Mouse (Mus musculus): ENCODE measurements around the gene Ranbp6. TPM values are rescaled to one million over a fixed set of nuclear protein-coding genes. Genes with fewer than 3 reads are reported as not detected.

Gene Ranbp6
- polyA plus RNA-seq, 1 experiment from 2014 or later: 13.7 TPM

DNA sequence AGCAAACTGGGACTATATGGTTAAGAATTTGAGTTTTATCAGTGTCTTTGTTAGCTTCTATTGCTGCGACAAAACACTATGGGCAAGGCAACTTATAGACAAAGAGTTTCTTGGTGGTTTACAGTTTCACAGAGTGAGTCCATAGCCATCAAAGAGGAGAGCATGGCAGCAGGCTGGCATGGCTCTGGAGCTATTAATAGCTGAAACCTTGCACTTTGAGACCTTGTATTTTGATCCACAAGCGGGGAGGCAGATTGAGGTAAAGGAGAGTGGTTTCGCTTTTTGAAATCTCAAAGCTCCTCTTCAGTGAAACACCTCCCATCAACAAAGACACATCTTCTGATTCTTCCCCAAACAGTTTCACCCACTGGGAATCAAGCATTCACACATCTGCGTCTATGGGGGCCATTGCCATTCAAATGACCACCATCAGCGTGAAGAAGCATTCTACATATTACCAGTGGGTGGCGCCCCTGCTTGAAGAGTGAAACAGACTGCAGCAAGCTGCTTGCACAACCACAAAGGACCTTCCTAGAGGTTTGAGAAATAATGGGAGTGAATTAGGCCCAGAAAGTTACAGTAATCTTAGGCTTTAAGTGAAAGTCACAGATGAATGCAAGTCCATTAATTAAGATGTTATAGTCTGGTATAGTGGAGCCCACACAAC lies 11.4 kb upstream of the Ranbp6 start:
- H3K4me2 ChIP-seq (ENCODE audit: low read depth, low read length): no peak overlapping the region
- H3K9ac ChIP-seq (ENCODE audit: low read length): no peak overlapping the region
- no peaks in the 10 kb centered on the region for H3K36me3 ChIP-seq (ENCODE audit: control insufficient read depth, insufficient read depth, low read length)
- H3K4me3 ChIP-seq (ENCODE audit: low read length): no peak overlapping the region
- 50% methylated on average over 6 of the region's 6 CpGs for whole genome bisulfite sequencing
- no peak for ATAC-seq (ENCODE audit: low read depth)
- no peaks in the 10 kb centered on the region for H3K9me3 ChIP-seq (ENCODE audit: control insufficient read depth, low read length)
- no peak overlapping the region for H3K27ac ChIP-seq (ENCODE audit: low read length)
- peaks cover 3% of the 10 kb centered on the region for H3K27me3 ChIP-seq (ENCODE audit: control insufficient read depth, insufficient read depth, low read depth, low read length)
- no peaks in the 10 kb centered on the region for H3K4me1 ChIP-seq (replicated peaks; ENCODE audit: control insufficient read depth, insufficient read depth, low read length)

GRCm38 (mm10) chr19:29823456-29824010 lies 10.8 kb upstream of the Ranbp6 start:
- Histone ChIP-seq H3K4me1 (replicated peaks; ENCODE audit: control insufficient read depth, insufficient read depth, low read length) (no peaks in the 10 kb centered on the region), H3K4me3 (ENCODE audit: low read length) (no peak overlapping the region), H3K27me3 (ENCODE audit: control insufficient read depth, insufficient read depth, low read depth, low read length) (peaks cover 6% of the 10 kb centered on the region), H3K9ac (ENCODE audit: low read length) (no peak overlapping the region), H3K4me2 (ENCODE audit: low read depth, low read length) (no peak overlapping the region), H3K9me3 (ENCODE audit: control insufficient read depth, low read length) (no peaks in the 10 kb centered on the region), H3K27ac (ENCODE audit: low read length) (no peak overlapping the region), H3K36me3 (ENCODE audit: control insufficient read depth, insufficient read depth, low read length) (no peaks in the 10 kb centered on the region)
- WGBS: 64% methylated on average over 12 of the region's 12 CpGs
- no peak for ATAC-seq (ENCODE audit: low read depth)

DNA sequence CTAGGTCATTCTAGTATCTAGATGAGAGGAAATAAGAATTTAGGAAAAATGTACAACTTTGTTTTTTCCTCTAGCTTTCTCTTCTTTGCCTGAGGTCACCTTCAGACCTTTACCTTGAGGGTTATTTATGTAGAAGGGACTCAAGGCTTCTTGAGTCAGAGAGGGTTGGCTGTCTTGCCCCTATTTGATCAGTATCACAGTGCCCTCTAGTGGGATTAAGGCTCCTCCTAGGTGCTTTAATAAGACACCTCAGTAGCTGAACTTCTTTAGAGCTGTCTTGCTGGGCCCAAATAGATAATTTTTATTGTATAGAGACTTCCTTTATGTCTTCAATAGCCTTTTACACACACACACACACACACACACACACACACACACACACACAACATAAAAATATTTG lies 8.2 kb upstream of the Ranbp6 start:
- peaks cover 9% of the 10 kb centered on the region for H3K27me3 ChIP-seq (ENCODE audit: control insufficient read depth, insufficient read depth, low read depth, low read length)
- no peak overlapping the region for H3K4me2 ChIP-seq (ENCODE audit: low read depth, low read length)
- no peak for ATAC-seq (ENCODE audit: low read depth)
- H3K4me1 ChIP-seq (replicated peaks; ENCODE audit: control insufficient read depth, insufficient read depth, low read length): no peaks in the 10 kb centered on the region
- H3K9ac ChIP-seq (ENCODE audit: low read length): no peak overlapping the region
- H3K27ac ChIP-seq (ENCODE audit: low read length): no peak overlapping the region
- H3K4me3 ChIP-seq (ENCODE audit: low read length): no peak overlapping the region
- no peaks in the 10 kb centered on the region for H3K9me3 ChIP-seq (ENCODE audit: control insufficient read depth, low read length)
- no peaks in the 10 kb centered on the region for H3K36me3 ChIP-seq (ENCODE audit: control insufficient read depth, insufficient read depth, low read length)

DNA sequence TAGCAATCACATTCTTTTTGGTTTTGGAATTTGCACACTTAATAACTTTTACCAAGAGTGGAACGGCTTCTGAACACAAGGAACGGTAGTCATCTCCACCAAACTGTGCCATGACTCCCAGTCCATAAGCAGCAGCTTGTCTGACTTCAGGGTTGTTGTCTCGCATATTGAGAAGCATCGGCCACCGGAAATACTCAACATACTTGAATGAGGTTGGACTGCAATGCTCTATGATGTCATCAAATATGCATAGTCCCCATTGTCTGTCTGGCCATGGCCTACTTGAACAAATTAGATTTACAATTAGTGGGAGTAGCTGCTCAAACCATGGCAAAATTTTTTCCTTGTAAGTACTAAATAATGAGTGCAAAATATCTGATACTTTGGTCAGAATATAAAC lies 2.8 kb downstream of the Ranbp6 start:
- no peak overlapping the region for H3K4me3 ChIP-seq (ENCODE audit: low read length)
- peaks cover 2% of the 10 kb centered on the region; the same call in 1 of the 2 replicates for H3K27me3 ChIP-seq (ENCODE audit: control insufficient read depth, insufficient read depth, low read depth, low read length)
- 94% methylated on average over 5 of the region's 5 CpGs for WGBS
- H3K4me1 ChIP-seq (replicated peaks; ENCODE audit: control insufficient read depth, insufficient read depth, low read length): peaks cover 5% of the 10 kb centered on the region
- no peak overlapping the region for H3K27ac ChIP-seq (ENCODE audit: low read length)
- no peak overlapping the region for H3K9ac ChIP-seq (ENCODE audit: low read length)
- peaks cover 12% of the 10 kb centered on the region for H3K36me3 ChIP-seq (ENCODE audit: control insufficient read depth, insufficient read depth, low read length)
- no peak for ATAC-seq (ENCODE audit: low read depth)
- H3K4me2 ChIP-seq (ENCODE audit: low read depth, low read length): no peak overlapping the region
- H3K9me3 ChIP-seq (ENCODE audit: control insufficient read depth, low read length): no peaks in the 10 kb centered on the region

DNA sequence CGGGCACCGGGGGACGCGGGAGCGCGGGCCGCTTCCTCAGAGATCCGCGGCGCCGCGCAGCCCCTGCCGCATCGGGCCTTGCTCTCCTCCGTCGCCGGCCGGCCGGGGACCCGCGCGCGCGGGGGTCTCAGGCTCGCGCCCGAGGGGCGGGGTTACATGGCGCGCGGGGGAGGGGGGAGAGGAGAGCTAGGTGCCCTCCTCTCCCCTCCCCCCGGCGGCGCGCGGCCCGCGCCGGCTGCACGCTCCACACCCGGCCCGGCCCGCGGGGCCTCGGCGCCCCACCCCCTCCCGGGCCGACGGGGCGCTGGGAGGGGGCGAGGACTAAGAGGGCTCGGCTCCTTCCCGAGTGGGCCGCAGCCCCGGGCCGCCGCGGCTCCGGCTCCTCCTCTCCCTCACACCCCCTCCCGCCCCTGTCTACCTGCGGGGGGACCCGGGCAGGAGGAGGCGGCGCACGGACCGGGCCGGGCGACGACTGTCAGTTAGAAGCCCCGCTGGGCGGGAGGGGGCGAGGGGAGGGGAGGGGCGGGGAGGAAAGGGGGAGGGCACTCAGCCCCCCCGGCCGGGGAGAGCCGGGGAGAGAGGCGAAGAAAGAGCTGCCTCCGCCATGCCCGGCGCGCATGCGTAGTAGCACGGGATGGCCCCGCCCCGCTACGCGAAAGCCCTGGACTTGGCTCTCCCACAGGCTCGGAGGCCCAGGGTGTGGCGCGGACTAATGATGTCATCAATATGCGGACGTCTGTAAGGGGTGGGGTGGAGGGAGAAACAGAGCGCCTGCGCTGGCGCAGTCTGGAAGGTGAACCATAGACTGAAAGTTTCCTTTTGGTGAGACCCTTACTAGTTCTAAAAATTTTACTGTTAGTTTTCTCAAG lies 6.6 kb downstream of the Ranbp6 start, which contains the start of gene 9930021J03Rik:
9930021J03Rik (minus strand) TSS at position 73 of the 869 bp plus-strand sequence.
- under 1% methylated on average over 46 of the region's 95 CpGs for WGBS
- peak; percentile 94 for ATAC-seq (ENCODE audit: low read depth)
- H3K4me2 ChIP-seq (ENCODE audit: low read depth, low read length): peak within 1 kb of the TSS; percentile 72
- H3K27ac ChIP-seq (ENCODE audit: low read length): peak within 1 kb of the TSS; percentile 77
- no peaks in the 10 kb centered on the region for H3K27me3 ChIP-seq (ENCODE audit: control insufficient read depth, insufficient read depth, low read depth, low read length)
- no peaks in the 10 kb centered on the region for H3K9me3 ChIP-seq (ENCODE audit: control insufficient read depth, low read length)
- H3K36me3 ChIP-seq (ENCODE audit: control insufficient read depth, insufficient read depth, low read length): peaks cover 12% of the 10 kb centered on the region
- peaks cover 10% of the 10 kb centered on the region for H3K4me1 ChIP-seq (replicated peaks; ENCODE audit: control insufficient read depth, insufficient read depth, low read length)
- H3K9ac ChIP-seq (ENCODE audit: low read length): peak within 1 kb of the TSS; percentile 82
- H3K4me3 ChIP-seq (ENCODE audit: low read length): peak within 1 kb of the TSS; percentile 95

DNA sequence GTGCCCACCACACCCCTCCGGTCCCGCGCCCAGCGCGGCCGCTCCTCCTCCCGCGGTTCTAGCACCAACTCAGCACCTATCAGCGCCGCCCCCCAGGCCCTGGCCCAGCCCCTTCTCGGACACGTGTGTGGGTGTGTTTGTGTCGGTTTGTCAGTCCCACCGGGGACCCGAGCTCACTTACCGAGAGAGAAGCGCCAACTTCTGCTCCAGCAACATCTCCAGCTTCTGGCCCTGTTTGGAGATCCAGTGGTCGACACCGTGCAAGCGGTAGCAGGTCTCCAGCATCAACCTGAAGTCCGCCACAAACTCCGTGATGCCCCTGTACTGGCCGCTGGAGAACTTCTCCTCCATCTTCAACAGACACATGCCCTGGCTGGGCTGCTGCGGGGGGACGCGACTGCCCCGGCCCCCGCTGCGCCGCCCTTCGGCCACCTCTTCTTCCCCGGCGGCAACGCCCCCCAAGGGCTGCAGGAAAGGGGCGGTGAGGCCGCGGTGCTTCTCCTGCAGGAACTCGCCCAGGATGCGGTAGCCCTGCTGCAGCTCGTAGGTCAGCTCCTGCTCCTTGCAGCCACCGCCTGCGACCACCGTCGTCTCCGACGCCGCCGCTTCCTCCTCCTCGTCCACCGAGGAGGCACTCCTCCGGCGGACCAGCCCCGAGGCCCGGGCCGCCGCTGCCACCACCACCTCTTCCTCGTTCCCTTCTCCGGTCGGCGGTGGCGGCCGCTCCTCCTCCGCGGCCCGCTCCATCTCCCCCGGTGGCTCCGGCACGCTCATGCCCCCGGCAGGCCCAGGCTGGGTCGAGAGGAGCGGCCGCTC lies 7.5 kb downstream of the Ranbp6 start:
- H3K27me3 ChIP-seq (ENCODE audit: control insufficient read depth, insufficient read depth, low read depth, low read length): no peaks in the 10 kb centered on the region
- under 1% methylated on average over 68 of the region's 72 CpGs for WGBS
- ATAC-seq (ENCODE audit: low read depth): peak; percentile 64

GRCm38 (mm10) chr19:29803946-29804345 lies 8.8 kb downstream of the Ranbp6 start:
- no peak for ATAC-seq (ENCODE audit: low read depth)
- no peaks in the 10 kb centered on the region for H3K27me3 ChIP-seq (ENCODE audit: control insufficient read depth, insufficient read depth, low read depth, low read length)
- H3K27ac ChIP-seq (ENCODE audit: low read length): no peak overlapping the region
- no peaks in the 10 kb centered on the region for H3K9me3 ChIP-seq (ENCODE audit: control insufficient read depth, low read length)
- peak overlapping the region; percentile 31 for H3K4me3 ChIP-seq (ENCODE audit: low read length)
- peak overlapping the region; percentile 50 for H3K4me2 ChIP-seq (ENCODE audit: low read depth, low read length)
- WGBS: 35% methylated on average over 3 of the region's 3 CpGs
- peaks cover 10% of the 10 kb centered on the region for H3K4me1 ChIP-seq (replicated peaks; ENCODE audit: control insufficient read depth, insufficient read depth, low read length)
- peak overlapping the region; percentile 28; the same call in 1 of the 2 replicates for H3K9ac ChIP-seq (ENCODE audit: low read length)
- no peaks in the 10 kb centered on the region for H3K36me3 ChIP-seq (ENCODE audit: control insufficient read depth, insufficient read depth, low read length)

More for the DNA sequence above, 7.5 kb downstream of the Ranbp6 start:
- Histone ChIP-seq H3K4me3 (ENCODE audit: low read length) (peak overlapping the region; percentile 95), H3K27ac (ENCODE audit: low read length) (peak overlapping the region; percentile 77), H3K4me1 (replicated peaks; ENCODE audit: control insufficient read depth, insufficient read depth, low read length) (peaks cover 10% of the 10 kb centered on the region), H3K36me3 (ENCODE audit: control insufficient read depth, insufficient read depth, low read length) (peaks cover 6% of the 10 kb centered on the region), H3K9ac (ENCODE audit: low read length) (peak overlapping the region; percentile 82), H3K4me2 (ENCODE audit: low read depth, low read length) (peak overlapping the region; percentile 72), H3K9me3 (ENCODE audit: control insufficient read depth, low read length) (no peaks in the 10 kb centered on the region)

GRCm38 (mm10) chr19:29797371-29797770 lies 15.4 kb downstream of the Ranbp6 start:
- Histone ChIP-seq H3K27me3 (ENCODE audit: control insufficient read depth, insufficient read depth, low read depth, low read length) (no peaks in the 10 kb centered on the region), H3K27ac (ENCODE audit: low read length) (no peak overlapping the region), H3K9me3 (ENCODE audit: control insufficient read depth, low read length) (no peaks in the 10 kb centered on the region), H3K9ac (ENCODE audit: low read length) (no peak overlapping the region), H3K36me3 (ENCODE audit: control insufficient read depth, insufficient read depth, low read length) (no peaks in the 10 kb centered on the region), H3K4me1 (replicated peaks; ENCODE audit: control insufficient read depth, insufficient read depth, low read length) (no peaks in the 10 kb centered on the region), H3K4me3 (ENCODE audit: low read length) (no peak overlapping the region), H3K4me2 (ENCODE audit: low read depth, low read length) (no peak overlapping the region)
- no peak for ATAC-seq (ENCODE audit: low read depth)
- WGBS: 78% methylated on average over 3 of the region's 3 CpGs
